Mouse (Mus musculus) left cerebral cortex, adult 8-10 months (tissue): Measurements from ENCODE around the gene Abcb8. TPM values are rescaled to one million over a fixed set of nuclear protein-coding genes. Genes with fewer than 3 reads are reported as not detected.

Experiments used
- DNase-seq, 2 experiments: peaks; one replicate each; pipeline ENCODE4 v3.0.0; 2022; ENCODE audit warnings: low spot score in 2 of 2
- total RNA-seq, 4 experiments: library from RNA; stranded (reverse); gene quantifications; 2 replicates each; pipeline ENCODE4 v1.2.4; 2022

Abcb8 gene
- total RNA-seq, 4 experiments from 2014 or later, result 54.5 to 65.4 (median 58.7) TPM

- peak in 1 of 2 experiments; percentile 38 for DNase-seq
These were observed 32.1 kb downstream of the Abcb8 start for GRCm38 (mm10) chr5:24425421-24426036.

- peak in 1 of 2 experiments; percentile 47 for DNase-seq
These were observed 32.6 kb downstream of the Abcb8 start for GRCm38 (mm10) chr5:24426037-24426432.

DNA sequence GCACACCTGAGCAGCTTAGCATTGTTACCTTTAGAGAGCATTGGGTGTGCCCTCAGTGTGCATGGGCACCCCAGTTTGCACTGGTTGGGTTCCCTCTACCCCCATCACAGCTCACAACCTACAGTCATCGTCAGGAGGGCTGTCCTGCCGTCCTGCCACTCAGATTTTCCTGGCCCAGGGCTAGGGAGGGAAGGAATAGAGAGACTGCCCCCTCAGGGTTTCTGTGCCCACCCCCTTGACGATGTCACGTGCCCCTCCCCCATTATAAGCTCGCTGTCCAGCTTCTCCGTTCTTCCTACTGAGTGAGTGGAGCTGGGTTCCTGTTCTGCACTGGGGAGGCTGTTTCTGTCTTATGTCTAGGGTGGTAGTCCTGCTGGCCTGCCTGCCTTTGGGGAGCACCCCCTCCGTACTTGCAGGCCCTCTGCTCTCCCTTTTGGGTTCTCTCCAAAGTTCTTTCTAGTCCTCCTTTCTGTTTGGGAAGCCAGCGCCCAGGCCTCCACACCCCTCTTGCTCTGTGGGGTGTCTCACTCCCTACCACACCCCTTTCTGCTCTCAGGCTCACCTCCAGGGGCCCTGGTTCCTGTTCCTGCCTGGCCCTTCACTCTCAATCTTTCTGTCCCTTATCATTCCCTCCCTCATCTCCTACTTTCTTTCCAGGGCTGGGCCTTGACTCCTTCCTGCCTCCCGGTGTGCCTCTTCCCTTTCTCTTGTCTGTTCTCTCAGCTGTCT is 33.3 kb downstream of the Abcb8 start:
- peak in 1 of 2 experiments; percentile 20 for DNase-seq

GRCm38 (mm10) chr5:24427285-24427633 is 33.8 kb downstream of the Abcb8 start:
- peak in 1 of 2 experiments; percentile 9 for DNase-seq

DNA sequence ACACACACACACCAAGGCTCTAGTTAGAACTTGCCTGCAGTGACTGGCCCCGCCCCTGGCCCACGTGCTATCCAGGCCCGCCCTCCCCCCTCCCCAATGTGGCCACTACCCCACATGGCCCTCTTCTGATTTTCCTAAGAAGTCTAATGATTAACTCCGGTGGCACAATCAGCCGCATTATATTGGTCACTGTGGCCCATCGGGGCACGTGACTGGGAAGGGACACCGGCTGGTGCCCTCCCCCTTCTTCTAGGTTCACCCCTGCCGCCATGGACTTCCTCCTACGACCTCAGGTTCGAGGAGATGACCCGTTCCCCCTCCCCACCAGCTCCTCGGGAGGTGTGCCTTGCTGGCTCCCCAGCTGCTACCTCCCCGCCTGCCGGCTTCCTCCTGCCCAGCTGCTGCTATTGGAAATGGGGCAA is 34.5 kb downstream of the Abcb8 start:
- DNase-seq, result peak in 1 of 2 experiments; percentile 18

DNA sequence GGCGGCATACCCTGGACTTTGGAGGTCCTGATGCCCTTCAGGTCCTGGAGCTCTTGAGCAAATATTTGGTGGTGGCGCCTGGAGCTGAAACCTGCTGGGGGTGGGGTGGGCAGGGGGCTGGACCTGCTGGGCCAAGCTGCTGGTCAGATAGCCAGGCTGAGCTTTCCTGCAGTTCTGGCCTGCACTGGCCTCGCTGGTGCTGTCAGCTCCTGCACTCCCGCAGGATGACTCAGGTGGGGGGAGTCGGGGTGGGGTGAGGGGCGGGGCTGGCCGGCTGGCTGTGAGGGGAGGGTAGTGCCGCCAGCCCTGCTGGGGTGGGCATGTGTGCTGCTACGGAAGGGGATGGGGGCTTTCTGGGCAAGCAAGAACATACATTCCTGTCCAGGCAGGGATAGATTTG is 35.1 kb downstream of the Abcb8 start:
- no peak for DNase-seq

DNA sequence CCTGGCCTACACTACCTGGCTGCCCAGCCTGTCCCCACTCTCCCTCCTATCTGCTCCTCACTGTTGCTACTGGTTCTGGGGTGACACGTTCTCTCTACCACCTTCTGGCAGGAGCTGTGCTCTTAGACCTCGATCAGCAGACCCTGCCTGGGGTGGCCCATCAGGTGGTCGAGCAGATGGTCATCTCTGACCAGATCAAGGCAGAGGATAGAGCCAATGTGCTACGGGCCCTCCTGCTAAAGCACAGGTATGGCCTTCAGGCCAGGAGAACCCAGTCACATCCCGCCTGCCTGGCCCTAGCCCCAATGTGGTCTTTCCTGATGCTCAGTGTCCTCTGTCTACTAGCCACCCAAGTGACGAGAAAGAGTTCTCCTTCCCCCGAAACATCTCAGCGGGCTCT is 40.5 kb downstream of the Abcb8 start:
- DNase-seq, result no peak

DNA sequence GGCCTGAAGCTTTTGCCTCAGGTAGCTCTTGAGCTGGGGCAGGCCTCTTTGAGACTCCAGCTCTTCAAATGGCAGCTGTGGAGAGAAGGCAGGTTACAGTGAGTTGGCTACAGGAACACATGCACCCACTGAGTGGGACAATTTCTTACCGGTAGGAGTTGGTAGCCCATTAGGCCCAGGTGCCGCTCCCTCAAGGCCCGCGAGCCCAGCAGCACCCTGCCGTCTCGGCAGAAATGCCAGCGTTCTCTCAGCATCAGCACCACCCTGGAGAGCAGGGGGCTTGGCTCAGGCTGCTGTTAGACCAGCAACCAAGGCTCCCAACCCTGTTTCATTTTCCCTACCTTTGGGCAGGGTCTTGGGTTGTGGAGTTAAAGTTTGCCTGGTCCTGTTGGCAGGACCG is 47.7 kb downstream of the Abcb8 start:
- no peak for DNase-seq

- no peak for DNase-seq
These were observed 48.6 kb downstream of the Abcb8 start for GRCm38 (mm10) chr5:24442029-24442428.

DNA sequence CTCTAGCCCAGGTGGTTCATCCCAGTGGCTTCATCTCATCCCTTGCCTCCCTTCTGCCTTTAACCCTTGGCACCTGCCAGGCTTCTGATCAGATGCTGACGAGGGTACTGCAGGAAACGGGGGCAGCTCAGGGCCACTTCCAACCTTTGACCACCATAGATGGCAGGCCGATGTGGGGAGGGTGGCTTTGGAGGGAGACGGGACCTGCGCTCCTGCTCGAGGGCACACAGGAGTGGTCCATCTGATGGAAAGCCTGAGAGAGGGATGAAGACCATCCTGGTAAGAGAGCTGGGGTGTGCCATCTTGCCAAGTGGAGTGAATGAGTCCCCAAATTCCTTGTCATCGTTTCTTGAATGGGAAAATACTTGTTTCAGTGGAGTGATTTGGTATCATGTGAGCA is 49.7 kb downstream of the Abcb8 start:
- no peak for DNase-seq

GRCm38 (mm10) chr5:24443927-24444326 is 50.5 kb downstream of the Abcb8 start:
- no peak for DNase-seq

DNA sequence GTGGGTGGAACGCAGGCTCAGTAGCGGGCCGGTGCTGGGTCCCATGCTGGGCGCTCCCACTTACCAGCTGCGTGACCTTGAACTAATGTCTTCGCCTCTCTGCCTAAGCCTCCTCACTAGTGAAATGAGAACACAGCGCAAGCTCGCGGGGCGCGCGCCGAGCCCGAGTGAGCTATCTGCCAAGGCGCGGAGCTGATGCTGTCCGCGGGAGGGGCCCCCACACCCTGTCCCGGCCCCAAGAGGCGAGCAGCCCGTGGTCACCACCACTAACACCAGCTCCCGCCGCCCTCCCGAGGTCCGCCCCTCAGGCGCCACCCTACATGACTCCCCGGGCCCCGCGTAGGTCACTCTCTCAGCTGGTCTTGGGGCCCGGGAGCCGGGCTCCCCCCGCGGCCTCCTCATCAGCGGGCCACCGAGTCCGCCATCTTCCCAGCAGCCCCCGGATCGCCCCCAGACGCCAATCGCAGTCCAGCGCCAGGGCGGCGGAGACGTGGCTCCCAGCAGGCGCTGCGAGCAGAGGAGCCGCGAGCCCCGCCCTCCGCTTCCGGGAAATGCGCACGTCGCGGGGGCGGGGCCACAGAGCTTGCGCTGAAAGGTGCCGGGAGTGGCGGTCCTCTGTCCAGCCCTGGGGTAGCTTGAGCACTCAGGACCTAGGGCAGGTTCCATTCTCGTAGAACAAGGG is 51.4 kb downstream of the Abcb8 start, which contains the start of gene Fastk:
Gene Fastk, minus strand, starts transcription at position 542 of the 682 bp plus-strand sequence.
- DNase-seq, result peak; percentile 78 to 92

GRCm38 (mm10) chr5:24445428-24446080 is 52.1 kb downstream of the Abcb8 start:
- no peak for DNase-seq

DNA sequence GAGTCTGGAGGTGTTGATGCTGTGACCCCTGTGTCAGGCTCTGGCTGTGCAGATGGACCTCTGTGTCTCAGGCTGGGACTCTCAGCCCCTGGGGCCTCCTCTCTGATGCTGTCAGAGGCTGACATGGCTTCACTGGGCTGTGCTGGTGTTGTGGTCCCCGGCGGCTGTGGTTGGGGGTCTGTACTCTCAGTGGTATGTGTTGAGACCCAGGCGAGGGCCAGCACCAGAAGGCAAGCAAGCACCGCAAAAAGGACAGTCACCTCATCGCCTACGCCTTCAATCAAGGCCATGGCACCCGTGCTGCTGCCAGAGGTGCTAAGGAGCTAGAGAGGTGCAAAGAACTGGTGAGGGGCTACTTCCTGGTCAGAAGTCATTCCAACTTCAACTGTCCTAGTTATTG is 53.2 kb downstream of the Abcb8 start:
- DNase-seq, result no peak

DNA sequence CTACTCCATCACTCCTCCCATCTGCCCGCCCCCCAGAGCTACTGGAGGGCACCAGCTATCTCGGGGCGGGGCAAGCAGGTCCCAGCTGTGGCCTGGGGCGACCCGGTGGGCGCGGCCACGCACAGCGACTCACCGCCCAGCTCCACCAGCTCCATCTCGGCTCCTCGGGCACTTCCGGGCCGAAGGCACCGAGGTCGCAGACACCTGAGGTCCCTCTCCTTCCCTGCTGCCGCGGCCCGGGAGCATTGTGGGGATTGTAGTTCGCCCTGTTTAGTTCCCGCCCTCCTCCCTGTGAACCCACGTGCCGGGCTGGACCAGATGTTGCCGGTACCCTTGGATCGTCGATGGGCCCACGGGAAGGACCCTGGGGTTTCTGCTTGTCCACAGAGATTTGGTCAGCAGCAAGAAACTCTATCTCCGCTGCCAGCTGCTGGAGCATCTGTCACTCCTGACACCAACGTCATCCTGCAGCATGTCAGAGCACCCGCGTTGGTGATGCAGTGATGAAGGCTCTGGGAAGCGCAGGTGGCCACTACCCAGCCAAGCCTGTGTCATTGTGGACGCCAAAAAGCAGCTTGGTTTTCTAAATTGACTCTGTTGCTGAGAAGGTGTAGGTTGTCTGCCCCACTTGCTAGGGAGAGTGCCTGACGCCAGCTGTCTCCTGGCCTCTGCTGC is 54.3 kb downstream of the Abcb8 start, which contains the start of gene Tmub1:
Gene Tmub1, minus strand, starts transcription at position 231 of the 675 bp plus-strand sequence.
- peak; percentile 78 to 83 for DNase-seq

DNA sequence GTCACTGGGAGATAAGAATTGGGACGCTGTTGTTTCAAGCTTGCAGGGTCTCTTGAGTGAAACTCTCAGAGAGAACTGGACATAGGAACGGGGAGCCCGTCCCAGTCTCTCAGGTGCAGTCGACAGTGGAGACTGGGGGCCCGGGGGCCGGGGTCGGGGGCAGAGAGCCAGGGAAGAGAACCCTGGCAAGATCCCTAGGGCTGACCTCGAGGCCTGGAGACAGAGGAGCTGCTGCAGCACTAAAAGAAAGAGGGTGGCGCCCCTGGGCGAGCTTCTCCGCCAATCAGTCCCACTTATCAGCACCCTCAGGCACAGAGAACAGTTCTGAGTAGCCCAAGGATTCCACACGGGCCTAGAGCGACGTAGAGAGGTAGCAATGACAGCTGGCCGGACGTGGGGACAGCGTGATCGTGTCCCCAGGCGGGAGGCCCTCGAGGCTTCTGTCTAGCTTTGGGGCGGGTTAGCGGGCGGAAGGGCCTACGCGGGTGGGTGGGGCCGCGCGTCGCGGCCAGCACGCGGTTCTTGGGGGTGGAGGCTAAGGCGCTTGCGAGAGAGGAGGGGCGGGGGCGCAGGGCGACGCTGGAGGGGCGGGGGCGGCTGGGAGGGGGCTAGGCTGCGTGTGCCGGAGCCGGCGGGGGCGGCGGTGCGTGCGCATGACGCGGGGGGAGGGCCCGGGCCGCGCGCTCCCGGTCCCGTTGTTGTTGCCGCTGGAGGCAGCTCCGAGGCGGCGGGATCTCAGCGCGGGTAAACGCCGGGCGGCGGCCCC is 58.0 kb downstream of the Abcb8 start:
- DNase-seq, result peak; percentile 61 to 86

DNA sequence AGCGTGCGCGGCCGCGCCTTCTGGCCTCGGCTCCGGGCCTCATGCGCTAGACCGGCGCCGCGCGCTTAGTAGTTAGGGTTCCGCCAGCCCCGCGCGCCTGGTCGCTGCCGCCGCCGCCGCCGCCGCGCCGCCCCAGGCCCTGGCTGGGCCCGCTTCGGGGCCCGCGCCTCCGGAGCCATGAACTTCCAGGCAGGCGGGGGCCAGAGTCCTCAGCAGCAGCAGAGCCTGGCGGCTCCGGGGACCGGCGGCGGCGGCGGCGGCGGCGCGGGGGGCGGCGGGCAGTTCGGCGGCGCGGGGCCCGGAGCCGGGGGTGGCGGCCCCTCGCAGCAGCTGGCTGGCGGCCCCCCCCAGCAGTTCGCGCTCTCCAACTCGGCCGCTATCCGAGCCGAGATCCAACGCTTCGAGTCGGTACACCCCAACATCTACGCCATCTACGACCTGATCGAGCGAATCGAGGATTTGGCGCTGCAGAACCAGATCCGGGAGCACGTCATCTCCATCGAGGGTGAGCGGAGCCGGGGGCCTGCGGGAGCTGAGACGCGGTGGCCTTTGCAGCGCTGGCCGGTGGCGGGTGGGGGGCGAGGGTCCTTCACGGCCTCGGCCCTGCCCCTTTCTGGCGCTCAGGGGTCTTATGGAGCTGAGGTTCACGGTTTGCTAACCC is 58.7 kb downstream of the Abcb8 start, which contains the start of gene Agap3:
Gene Agap3, plus strand, starts transcription at position 148 of the 661 bp plus-strand sequence.
- no peak for DNase-seq

GRCm38 (mm10) chr5:24452691-24453233 is 59.3 kb downstream of the Abcb8 start:
- no peak for DNase-seq

- no peak for DNase-seq
These were observed 60.0 kb downstream of the Abcb8 start for GRCm38 (mm10) chr5:24453283-24453984.
